Mouse (Mus musculus) liver, adult (tissue): ENCODE measurements at regions not wholly inside any gene's neighbourhood (a gene's known extent, or its start where the extent isn't known, plus 50 kb on each side); places are given as distances from the start of the nearest gene placed in this dataset.

Source experiments
- GATA4 ChIP-seq: IDR thresholded peaks from 2 replicates; pipeline ENCODE4 v1.6.1; 2014; ENCODE audit warnings: mild to moderate bottlenecking, low read length; ENCODE audit not compliant: insufficient replicate concordance

DNA sequence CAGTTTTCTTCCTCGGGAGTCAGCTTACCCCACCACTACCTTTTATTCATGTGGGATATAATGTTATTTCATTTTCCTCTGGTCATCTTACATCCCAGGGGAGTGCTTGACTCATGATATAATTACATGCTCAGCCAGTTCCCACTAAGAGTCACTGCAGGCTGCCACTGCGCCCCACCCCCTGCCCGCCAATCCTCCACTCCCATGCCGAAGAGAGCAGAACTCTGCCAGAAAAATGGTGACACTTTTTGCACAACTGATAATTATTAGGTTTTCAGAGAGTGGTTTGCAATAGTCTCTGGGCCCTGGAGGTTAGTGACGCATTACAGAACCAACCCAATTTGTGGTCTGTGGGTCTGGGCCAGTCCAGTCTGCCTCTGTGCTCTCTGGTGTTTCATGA lies 212.9 kb downstream of the Hlx start:
- no peak for TF ChIP-seq GATA4

DNA sequence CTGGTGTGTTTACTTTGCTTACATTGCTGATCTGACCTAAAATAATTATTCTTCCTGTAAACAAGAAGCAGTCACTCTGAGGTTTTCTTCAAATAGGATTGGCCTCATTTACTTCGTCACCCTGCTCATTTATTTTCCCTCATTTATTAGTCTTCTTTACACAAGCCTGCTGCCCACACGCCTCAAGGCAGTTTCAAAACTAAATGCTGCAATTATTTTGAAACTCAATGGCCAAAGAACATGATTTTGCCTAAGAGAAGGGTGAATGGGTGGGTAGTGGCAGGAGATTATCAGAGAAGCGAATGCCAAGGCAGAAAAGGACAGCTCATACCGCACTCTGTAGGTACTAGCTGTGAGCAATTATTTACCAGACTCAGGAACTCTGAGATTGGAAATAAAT lies 227.8 kb downstream of the Hlx start:
- no peak for TF ChIP-seq GATA4

DNA sequence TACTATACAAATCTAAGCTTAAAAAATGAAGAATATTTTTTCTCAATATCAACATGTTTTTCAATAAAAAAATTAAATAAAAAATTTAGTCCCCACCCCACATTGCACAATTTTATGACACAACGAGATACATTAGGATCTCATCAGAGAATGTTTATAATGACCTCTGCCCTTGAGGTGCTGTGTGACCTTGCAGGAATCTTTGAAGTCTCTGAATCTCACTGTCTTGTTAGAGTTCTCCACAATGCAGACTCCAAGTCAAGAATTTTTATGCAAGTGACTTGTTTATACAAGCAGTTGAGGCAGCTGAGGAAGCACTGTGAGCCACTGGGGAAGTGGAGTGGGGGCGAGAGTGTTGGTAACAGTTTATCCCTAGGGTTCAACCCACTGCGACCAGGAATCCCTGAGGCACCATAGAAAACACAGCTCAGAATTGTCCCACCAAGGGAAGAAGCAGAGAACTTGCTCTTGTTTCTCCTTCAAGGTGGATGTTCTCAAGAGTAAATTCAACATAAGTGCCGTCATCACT lies 228.5 kb downstream of the Hlx start:
- TF ChIP-seq GATA4 = no peak

DNA sequence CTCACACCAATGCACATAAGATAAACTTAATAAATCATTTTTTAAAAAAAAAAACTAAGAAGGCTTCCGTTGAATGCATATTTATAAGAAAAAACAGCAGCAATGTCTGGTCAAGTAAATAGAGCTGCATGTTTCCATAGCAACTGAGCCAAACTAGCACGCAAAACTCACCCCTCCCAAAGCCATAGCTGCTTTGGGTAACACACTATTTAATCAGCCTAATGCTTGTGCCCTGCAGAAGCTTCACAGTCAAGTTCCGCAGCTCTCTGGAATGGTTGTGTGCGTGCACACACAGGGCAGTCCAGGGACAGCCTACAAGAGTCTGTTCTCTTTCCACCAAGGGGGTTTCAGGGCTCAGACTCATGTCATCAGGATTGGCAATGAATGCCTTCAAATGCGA lies 231.7 kb downstream of the Hlx start:
- TF ChIP-seq GATA4 = no peak

DNA sequence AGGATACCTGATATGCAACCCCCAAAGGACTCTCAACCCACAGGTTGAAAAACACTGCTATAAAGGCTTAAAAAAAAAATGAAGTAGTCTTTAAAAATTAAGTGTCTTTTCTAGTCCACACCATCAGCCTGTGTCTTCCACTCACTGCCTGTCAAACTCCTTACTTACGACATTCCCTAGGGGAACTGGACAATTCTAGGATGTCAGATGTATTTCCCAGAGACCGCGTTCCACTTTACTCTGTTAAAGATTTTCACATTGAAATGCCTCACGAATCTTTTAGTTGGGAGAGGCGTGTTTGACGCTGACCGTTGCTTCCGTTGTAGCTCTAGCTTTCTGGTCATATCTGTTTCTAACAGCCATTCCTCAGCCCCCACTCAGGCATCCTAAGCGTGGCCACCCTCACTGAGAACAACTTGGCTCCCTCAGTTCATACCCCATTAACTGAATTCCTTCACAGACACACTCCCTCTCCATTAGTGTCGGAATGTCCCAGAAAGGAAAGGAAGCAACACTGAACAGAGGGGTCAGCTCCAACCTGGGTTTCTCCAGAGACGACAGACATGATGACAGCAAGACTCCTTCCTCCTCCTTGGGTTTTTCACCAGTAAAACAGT lies 233.4 kb downstream of the Hlx start:
- no peak for TF ChIP-seq GATA4

DNA sequence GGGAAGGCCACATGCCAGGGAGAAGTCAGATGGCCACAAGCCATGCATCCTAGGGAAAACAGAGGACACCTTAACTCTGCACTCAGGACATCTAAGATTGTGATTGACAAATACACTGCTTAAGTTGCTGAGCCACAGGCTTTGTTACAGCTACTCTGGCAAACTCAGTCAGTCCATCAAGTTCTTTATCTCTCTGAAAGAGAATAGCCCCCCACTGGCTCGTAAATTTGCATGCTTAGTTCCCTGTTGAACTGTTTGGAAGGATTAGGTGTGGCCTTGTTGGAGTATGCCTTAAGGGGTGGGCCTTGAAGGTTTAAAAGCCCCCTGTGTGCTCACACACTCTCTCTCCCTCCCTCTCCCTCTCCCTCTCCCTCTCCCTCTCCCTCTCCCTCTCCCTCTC lies 235.4 kb downstream of the Hlx start:
- no peak for TF ChIP-seq GATA4

DNA sequence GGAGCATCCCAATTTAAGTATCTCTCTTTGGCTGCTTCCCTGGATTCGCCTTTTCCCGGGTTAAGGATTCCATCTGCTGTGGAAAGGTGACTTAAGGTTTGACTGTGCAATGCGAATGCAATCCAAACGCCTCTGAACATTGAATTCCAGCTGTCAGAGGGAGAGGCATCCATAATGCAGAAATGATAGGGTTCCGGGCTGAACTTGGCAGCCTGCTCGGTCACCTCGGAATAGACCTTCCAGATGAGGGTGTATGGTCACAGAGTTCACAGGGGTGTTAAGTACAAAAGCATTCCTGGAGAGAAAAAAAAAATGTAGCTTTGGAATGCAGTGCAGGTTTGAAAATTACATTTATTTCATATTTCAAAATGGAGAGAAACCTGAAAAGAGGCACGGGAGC lies 238.6 kb downstream of the Hlx start:
- TF ChIP-seq GATA4 = no peak

DNA sequence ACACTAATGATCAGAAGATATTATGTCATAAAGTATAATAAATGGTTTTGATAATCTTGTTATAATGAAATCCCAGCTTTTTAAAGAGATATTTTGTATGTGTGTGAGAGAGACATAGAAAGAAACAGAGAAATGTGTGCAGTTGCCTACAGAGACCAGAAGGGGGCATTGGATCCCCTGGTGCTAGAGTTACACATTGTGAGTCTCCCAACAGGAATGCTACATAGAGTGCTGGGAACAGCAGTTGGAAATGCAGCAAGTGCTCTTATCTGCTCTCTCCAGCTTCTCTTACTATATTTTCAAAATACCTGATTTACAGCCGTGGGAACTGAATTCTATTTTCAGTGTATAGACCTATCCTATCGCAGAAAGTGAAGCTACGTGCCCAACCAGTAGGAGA lies 240.3 kb downstream of the Hlx start:
- TF ChIP-seq GATA4 = no peak

DNA sequence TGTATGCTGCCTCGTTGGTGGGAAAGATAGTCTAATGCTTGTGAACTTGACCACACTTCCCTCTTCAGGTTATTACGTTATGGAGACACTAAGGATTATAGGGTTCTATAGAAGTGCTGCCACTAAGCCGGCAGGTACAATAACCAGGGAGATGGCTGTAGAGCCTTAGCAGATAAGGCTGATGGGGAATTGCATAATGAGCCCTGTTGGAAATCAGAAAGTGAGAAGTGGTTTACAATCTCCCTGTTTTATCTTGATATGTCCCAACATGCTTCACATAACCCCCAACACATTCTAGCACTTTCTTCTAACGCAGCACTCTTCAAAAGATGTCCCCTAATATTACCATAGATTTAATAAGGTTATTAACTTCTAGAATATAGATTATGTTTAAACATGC lies 241.2 kb downstream of the Hlx start:
- TF ChIP-seq GATA4 = no peak

DNA sequence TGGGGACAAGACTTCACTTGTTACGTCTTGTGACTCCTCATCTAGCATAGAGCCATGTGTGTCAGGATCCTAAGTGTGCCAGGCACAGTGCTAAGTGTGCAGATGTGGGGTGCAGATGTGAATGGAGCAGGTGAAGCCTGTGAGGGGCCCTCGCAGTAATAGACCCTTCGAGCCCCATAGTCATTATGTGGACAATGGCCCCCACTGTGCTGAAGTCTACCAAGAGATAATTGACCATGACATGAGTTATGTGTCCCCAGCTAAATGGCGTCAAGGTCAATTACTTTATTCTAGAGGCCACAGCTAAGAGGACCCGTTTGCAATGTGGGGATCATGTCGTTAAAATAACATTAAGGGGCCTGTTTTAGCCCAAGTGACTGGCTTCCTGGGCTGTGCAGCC lies 245.0 kb downstream of the Hlx start:
- TF ChIP-seq GATA4 = no peak

DNA sequence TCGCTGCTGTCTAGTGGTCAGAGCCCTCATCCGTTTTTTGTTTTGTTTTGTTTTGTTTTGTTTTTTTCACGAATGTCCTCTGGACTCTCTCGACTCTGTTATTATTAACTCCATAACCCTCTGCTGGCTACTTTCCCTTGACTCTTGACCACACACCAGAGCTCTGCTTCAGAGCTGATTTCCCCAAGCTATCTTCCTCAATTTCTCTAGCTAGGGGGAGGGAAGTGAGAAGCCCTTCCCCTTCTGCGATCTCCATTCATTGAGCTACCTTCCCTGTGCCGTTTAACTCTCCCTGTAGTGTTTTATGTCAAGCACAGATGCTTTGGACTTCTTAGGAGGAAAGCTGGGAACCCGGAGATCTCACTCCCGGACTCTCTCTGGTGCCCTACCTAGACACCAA lies 247.6 kb downstream of the Hlx start:
- TF ChIP-seq GATA4 = no peak

DNA sequence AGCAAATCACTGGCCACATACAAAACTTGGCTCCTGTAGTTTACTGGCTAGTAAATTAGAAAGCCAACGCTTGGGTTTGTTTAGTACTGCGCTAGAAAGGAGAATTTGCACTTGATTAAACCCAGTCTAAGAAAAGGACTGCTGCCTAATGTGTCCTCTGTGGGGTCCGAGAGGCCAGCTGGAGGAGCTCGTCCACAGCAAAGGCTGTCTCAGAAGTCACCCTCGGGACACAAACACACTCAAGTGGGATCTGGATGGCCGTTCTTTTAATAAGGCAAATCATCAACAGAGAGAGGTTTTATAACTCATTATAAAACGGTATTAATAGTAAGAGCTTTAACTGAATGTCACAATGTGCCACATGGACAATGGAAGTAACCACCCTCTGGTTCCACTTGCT lies 249.0 kb downstream of the Hlx start:
- no peak for TF ChIP-seq GATA4

DNA sequence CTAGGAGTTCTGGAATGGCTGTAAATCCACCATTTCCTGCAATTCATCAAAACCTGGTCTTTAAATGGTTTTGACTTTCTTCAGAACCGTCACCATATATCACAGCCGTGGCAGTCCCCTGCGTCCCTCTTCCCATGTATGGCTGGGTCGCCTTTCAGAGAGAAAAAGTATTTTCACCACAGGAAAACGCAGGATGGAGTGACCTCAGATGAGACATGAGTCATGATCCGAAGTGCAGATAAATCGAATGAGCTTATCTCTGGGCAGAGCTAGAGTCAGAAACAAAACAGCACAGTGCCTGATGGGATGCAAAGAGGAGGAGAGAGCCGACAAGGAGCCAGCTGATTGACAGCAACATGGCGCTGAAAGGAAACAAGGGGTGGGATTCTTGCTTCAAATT lies 250.4 kb downstream of the Hlx start:
- no peak for TF ChIP-seq GATA4

DNA sequence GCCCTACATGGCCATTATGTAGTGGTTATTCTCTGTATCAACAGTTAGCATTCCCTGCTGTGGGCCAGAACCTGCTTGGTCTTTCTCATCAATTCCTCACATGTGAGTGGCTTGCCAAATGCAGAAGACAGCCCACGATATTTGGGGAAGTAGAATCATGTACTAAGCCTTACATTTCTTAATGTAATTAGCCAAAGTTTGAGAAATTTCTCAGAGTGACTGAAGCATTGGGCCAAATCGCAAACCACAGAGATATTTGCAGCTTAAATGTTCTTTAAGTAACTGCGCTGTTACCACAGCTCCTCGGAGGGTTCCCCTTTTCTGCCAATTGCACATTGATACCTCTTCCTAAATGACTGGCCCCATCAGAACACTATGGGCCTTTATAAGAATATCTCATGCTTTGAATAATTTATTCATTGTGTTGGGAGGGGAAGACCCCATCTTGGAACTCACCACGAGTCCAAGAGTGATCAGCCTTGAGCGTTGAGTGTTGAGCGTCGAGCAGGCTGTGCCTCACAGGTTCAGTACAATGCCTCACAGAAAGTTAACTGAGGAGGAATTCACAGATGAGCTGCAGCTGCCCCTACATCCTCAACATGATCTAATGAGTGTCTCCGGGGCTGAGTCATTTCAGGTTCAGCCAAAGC lies 251.7 kb downstream of the Hlx start:
- no peak for TF ChIP-seq GATA4

DNA sequence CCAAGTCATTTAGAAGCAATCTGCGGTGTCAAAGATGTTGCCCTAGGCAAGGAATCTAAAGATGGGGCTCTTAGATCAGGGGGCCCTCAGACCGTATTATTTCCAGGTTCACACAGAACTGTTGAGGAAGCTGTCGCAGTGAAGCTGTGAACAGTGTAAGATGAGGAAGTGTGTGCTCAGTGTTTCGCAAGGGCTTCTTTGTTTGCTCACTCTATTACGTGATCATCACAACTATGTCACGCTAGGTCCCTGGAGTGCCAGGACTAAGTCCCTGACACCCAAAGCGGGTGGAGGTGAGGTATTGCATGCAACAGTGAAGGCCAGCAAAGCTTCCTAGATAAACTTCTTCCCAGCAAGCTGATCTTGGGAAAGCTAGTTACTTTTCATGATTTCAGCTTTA lies 254.4 kb downstream of the Hlx start:
- TF ChIP-seq GATA4 = no peak

DNA sequence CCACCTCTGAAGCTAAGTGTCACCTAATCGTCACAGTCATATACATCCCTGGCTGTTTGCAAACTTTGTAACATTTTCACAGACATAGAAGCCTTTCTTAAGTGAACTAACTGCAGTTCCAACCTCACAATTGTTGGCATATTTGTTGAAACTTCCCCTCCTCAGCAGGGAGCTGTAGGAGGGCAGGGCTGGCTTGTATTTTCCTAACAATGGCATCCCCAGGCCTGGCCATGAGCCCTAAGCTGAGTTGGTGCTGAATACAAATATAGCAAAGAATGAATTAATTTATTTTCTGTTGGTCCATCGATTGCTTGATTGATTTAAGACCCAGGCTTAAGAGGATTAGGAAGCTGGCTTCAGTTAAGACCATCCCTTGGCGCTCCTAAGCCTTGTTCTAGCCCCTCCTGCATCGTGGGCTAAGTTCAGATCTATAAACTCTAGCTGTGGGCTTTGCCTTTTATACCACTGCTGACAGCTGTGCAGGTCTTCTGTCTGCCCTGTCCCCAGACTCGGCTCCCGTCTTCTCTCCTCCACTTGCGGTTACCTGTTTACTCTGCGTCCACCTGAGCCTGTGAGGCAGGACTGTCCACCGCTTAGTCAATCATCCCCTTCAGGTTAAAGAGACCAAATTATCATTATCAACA lies 269.8 kb downstream of the Hlx start:
- no peak for TF ChIP-seq GATA4

DNA sequence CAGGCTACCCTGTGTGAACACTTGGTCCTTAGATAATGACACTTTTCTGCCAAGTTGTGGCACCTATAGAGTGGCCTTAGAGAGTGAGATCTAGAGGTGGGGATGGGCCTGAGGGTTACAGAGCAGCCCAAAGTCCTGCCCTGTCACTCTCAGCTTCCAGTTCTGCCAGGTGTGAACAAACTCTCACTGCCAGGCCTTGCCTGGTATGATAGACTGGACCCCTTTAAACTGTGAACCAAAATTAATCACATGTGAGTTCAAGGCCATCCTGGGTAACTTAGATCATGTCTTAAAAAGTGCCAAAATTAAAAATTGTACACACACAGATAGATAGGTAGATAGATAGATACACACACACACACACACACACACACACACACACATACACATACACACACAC lies 271.0 kb downstream of the Hlx start:
- TF ChIP-seq GATA4 = no peak

DNA sequence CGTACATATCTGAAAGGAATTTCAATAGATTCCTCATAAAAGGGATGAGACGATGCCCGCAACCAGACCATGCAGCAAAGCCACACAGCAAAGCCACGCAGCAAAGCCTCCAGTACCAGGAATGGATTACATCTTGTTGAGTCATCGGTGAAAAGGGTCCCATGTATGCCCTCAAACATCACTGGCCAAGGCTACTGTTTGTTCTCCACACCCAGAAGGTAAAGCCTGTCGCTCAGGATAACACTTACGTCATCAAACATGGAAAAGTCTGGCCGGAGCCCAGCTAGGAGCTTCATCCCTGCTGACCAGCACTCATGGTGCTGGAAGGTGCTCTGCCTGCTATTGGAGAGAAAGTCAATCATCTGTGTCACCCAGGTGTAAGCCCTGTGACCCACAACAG lies 275.7 kb downstream of the Hlx start:
- TF ChIP-seq GATA4 = no peak
